Mouse (Mus musculus) erythroblast, embryonic 14.5 days (primary cell): ENCODE measurements around the gene Churc1. TPM values are rescaled to one million over a fixed set of nuclear protein-coding genes. Genes with fewer than 3 reads are reported as not detected.

Source experiments
- H3K27me3 ChIP-seq: 2 replicates; pipeline ENCODE4 v1.6.1; 2012; ENCODE audit warnings: inconsistent platforms; ENCODE audit not compliant: control insufficient read depth
- H3K36me3 ChIP-seq: 2 replicates; pipeline ENCODE4 v1.6.1; 2012; ENCODE audit warnings: mild to moderate bottlenecking, inconsistent platforms; ENCODE audit not compliant: control insufficient read depth
- H3K4me1 ChIP-seq: 2 replicates; pipeline ENCODE4 v1.6.1; 2012; ENCODE audit warnings: inconsistent platforms; ENCODE audit not compliant: control insufficient read depth
- H3K4me3 ChIP-seq: replicated peaks from 2 replicates; pipeline ENCODE3; 2012; ENCODE audit warnings: moderate library complexity, mild to moderate bottlenecking, inconsistent platforms
- H3K9me3 ChIP-seq: 2 replicates; pipeline ENCODE4 v1.6.1; 2012; ENCODE audit warnings: low read length, inconsistent platforms, mixed read lengths; ENCODE audit not compliant: control insufficient read depth
- GATA1 ChIP-seq: IDR thresholded peaks from 2 replicates; pipeline ENCODE4 v1.6.1; 2012; ENCODE audit warnings: low read length, inconsistent platforms, mixed read lengths
- TAL1 ChIP-seq: IDR thresholded peaks from 3 replicates; pipeline ENCODE4 v1.6.1; 2012; ENCODE audit warnings: low read length, inconsistent platforms, mixed read lengths
- polyA plus RNA-seq: library from polyadenylated mRNA; stranded (reverse); fragments of >175 nt; gene quantifications from 2 replicates; pipeline ENCODE4 v1.2.3, GENCODE M21; 2012

Gene Churc1
- polyA plus RNA-seq, 1 experiment = 0.94 TPM

DNA sequence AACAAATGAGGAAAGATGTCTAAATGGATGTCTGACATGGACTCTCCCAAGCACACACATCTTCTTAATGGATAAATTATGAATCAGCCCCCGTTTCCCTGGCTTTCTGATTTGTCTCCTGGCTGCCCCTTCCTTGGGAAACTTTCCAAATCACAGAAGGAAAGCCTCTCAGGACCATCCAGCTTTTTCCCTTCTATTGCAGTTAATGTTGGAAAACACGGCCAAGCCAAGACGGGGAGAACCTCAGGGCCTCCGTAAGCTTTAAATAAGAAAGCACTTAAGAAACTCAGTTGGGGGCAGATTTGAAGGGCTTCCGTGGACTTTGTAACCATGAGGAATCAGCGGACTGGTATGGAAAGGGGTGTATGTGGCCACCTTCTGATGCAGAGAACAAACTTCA is 54.5 kb downstream of the Churc1 start:
- no peak overlapping the region for H3K4me3 ChIP-seq
- peaks cover 6% of the 10 kb centered on the region; the same call in 1 of the 2 replicates for H3K9me3 ChIP-seq
- H3K4me1 ChIP-seq = peaks cover 3% of the 10 kb centered on the region
- TF ChIP-seq GATA1 (no peak), TAL1 (no peak)
- H3K36me3 ChIP-seq = no peaks in the 10 kb centered on the region
- H3K27me3 ChIP-seq = peaks cover 81% of the 10 kb centered on the region

DNA sequence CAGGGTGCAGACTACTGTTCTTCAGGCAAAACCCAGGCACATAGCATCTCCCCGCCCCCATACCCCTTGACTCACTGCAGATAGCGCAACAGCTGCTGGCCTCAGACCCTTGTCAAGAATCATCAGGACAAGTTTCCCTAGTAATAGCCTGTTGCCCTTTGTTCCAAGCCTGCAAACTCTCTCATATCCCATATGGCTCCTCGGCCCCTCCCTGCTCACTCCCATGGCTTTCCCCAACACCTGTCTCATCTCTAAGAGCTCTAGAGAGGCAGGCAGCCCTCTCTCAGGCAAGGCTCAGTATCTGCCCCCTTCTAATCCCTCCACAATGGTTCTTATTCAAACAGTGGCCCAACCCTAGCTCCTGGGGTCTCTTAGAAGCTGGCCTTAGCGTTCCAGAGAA is 55.3 kb downstream of the Churc1 start:
- Histone ChIP-seq H3K9me3 (peaks cover 6% of the 10 kb centered on the region; the same call in 1 of the 2 replicates), H3K4me3 (no peak overlapping the region), H3K27me3 (peaks cover 86% of the 10 kb centered on the region)

DNA sequence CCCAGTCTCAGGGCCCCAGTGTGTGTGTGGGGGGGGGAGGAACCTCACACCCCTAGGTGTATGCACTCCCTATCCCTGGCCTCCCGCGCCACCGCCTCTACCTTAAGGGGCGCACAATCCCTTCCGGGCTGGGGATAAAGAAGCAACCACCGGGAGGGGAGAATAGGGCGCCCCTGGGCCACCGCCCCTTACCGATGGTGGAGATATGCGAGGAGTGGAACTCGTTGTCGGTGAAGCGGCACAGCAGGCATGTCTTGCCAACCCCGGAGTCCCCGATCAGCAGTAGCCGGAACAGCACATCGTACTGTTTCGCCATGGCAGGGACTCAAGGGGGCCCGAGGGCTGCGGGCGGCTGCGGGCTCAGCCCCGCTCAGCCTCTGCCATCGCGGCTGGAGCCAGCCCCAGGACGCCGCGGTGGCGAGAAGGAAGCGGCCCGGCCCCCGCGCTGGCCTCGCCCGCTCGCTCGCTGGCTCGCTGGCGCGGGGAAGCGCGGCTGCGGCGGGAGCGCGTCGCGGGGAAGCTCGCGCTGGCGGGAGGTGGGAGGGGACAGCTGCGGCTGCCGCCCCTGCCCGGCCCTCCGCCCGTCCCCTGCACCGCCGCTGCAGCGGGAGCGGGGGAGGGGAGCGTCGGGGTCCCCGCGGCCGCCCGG is 56.8 kb downstream of the Churc1 start:
- no peaks in the 10 kb centered on the region for H3K36me3 ChIP-seq
- H3K9me3 ChIP-seq = peaks cover 6% of the 10 kb centered on the region; the same call in 1 of the 2 replicates
- H3K4me1 ChIP-seq = peaks cover 3% of the 10 kb centered on the region
- peak overlapping the region; percentile 26 for H3K4me3 ChIP-seq
- no peak for TF ChIP-seq TAL1
- TF ChIP-seq GATA1 = no peak
- peaks cover 87% of the 10 kb centered on the region for H3K27me3 ChIP-seq

More for the DNA sequence above, 55.3 kb downstream of the Churc1 start:
- H3K4me1 ChIP-seq = peaks cover 3% of the 10 kb centered on the region
- no peaks in the 10 kb centered on the region for H3K36me3 ChIP-seq
- TF ChIP-seq GATA1 = no peak
- no peak for TF ChIP-seq TAL1

DNA sequence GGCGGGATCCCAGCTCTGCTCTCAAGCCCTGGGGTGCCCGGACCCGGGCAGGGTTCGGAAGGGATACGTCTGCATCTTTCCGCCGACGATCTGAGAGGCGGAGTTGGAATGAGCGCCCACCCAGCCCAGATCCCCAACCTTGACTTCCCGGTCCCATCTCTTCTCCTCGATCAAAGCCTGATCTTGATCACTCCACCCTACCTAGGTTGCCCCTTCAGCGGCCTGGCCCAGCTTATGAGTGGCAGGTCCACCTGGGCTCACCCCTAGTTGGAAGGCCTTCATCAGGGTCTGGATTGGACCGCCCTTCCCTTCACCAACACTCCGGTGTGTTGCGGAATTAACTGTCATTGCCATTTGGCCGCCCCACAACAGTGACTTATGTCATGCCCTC is 57.3 kb downstream of the Churc1 start, which contains the start of gene Rab15:
Gene Rab15 (minus strand): TSS at position 258 of the 391 bp plus-strand sequence.
- TF ChIP-seq GATA1 = no peak
- TF ChIP-seq TAL1 = no peak
- no peaks in the 10 kb centered on the region for H3K36me3 ChIP-seq
- peaks cover 6% of the 10 kb centered on the region; the same call in 1 of the 2 replicates for H3K9me3 ChIP-seq
- peaks cover 89% of the 10 kb centered on the region for H3K27me3 ChIP-seq
- peaks cover 3% of the 10 kb centered on the region for H3K4me1 ChIP-seq
- H3K4me3 ChIP-seq = peak within 1 kb of the TSS; percentile 26

DNA sequence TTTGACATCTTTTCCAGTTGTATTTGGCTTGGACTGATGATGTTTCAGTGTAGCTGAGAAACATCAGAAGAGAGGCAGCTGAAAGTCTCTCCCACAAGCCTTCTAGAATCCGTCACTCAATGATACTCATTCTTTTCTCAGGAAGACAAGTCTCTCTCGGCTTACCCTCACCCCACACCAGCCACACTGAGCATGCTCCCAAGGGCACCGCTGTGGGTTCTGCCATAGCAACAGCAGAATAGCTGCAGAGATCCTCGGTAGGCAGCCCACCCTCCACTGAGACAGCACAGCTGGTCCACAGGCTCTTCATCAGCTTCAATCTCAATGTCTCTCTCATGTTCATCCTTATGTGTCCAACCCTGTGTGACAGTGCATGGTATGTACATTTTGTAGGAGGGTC is 59.9 kb downstream of the Churc1 start:
- Histone ChIP-seq H3K4me1 (peaks cover 3% of the 10 kb centered on the region), H3K36me3 (no peaks in the 10 kb centered on the region), H3K4me3 (no peak overlapping the region), H3K27me3 (peaks cover 64% of the 10 kb centered on the region), H3K9me3 (peaks cover 6% of the 10 kb centered on the region; the same call in 1 of the 2 replicates)
- no peak for TF ChIP-seq TAL1

DNA sequence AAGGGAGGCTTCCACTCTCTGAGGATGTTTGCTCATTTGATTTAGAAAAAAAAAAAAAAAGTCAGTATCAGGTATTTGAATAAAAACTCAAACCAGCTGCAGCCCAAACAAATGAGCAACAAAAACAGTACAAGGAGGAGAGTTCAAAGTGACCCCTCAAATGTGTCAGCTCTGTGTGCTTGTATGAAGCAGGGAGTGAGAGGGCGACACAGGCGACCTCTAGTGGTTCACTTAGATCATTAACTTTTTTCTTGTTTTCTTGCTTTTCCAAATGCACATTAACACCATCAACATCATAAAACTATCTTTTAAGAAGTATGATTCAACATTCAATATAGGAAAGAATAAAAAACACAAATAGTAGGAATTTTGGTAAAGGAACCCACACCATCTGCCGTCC is 67.4 kb downstream of the Churc1 start:
- Histone ChIP-seq H3K4me3 (no peak overlapping the region), H3K9me3 (no peaks in the 10 kb centered on the region), H3K36me3 (no peaks in the 10 kb centered on the region), H3K4me1 (peaks cover 6% of the 10 kb centered on the region), H3K27me3 (peaks cover 18% of the 10 kb centered on the region)
- no peak for TF ChIP-seq GATA1
- no peak for TF ChIP-seq TAL1

Other genes with a start within 250 kb of the Churc1 start
- gene Plekhg3, start 234.6 kb upstream of the Churc1 start, polyA plus RNA-seq = 0.02 and 0.05 TPM in 2 replicates
- 192 and 204 TPM in 2 replicates for gene Sptb, start 55.0 kb upstream of the Churc1 start, polyA plus RNA-seq
- 6.1 and 7.3 TPM in 2 replicates for gene Fntb, start 51 bp downstream of the Churc1 start, polyA plus RNA-seq
- gene Gpx2, start 30.0 kb downstream of the Churc1 start, polyA plus RNA-seq = not detected in 2 replicates
- gene Rab15, start 57.4 kb downstream of the Churc1 start, polyA plus RNA-seq = not detected in 2 replicates
- gene Max, start 196.7 kb downstream of the Churc1 start, polyA plus RNA-seq = 8.8 and 10.4 TPM in 2 replicates